ENCODE assay signal across 10 mouse cellular contexts in genomic region chr11:106675875-106676274, GRCm38 (mm10).
DNase-seq lines count a peak whose midpoint lies in the region; ATAC-seq and TF ChIP-seq lines count a peak whose summit lies in the region.
"Had no signal": no experiment of that assay in that cellular context is flagged by ENCODE, and none has a peak within 500 bp of the region (broad histone marks: within the 10 kb centered on the region; RNA-seq: fewer than 3 reads in every experiment).

No protein-coding gene starts in this region.

- H3K4me2 ChIP-seq in hindbrain, postnatal 0 days (ENCODE audit: low read depth, low read length) = no peak overlapping the region
- no peak overlapping the region for H3K4me2 ChIP-seq in hindbrain, embryonic 13.5 days
- no peak overlapping the region for H3K4me2 ChIP-seq in heart, postnatal 0 days (ENCODE audit: low read depth, low read length)
- H3K4me2 ChIP-seq: forebrain, embryonic 15.5 days had no signal

- no peak overlapping the region for H3K9ac ChIP-seq in hindbrain, postnatal 0 days (replicated peaks; ENCODE audit: low read length)
- no peak overlapping the region for H3K9ac ChIP-seq in hindbrain, embryonic 13.5 days
- no peak overlapping the region for H3K9ac ChIP-seq in heart, postnatal 0 days (replicated peaks; ENCODE audit: low read depth, low read length)
- H3K9ac ChIP-seq: forebrain, embryonic 15.5 days had no signal

- H3K4me3 ChIP-seq in hindbrain, postnatal 0 days (ENCODE audit: low read length) = no peak overlapping the region
- no peak overlapping the region for H3K4me3 ChIP-seq in hindbrain, embryonic 13.5 days
- peak overlapping the region; percentile 89 for H3K4me3 ChIP-seq in megakaryocyte, embryonic 14.5 days (replicated peaks)
- no peak overlapping the region for H3K4me3 ChIP-seq in heart, postnatal 0 days (ENCODE audit: low read depth, low read length)
- no peak overlapping the region for H3K4me3 ChIP-seq in small intestine, adult 2 months (ENCODE audit: low read depth, low read length)
- no peak overlapping the region for H3K4me3 ChIP-seq in cerebellum, adult 2 months (replicated peaks; ENCODE audit: insufficient read depth, low read depth, low read length)
- H3K4me3 ChIP-seq: forebrain, embryonic 15.5 days had no signal

- no peak for TF ChIP-seq CTCF in hindbrain, postnatal 0 days (IDR thresholded peaks at IDR 0.05; ENCODE audit: low read depth)
- no peak for TF ChIP-seq CTCF in heart, postnatal 0 days (IDR thresholded peaks at IDR 0.05; ENCODE audit: low read depth)
- TF ChIP-seq CTCF in small intestine, adult 2 months (IDR thresholded peaks at IDR 0.05; ENCODE audit: extremely low read depth, insufficient read length, insufficient replicate concordance, low read depth, low read length) = no peak
- TF ChIP-seq CTCF in cerebellum, adult 2 months (IDR thresholded peaks at IDR 0.05; ENCODE audit: borderline replicate concordance, insufficient read depth, low read depth, low read length) = no peak

- no peak for DNase-seq in hindbrain, postnatal 0 days (ENCODE audit: low spot score)
- DNase-seq in heart, postnatal 0 days (ENCODE audit: low spot score) = no peak
- DNase-seq in cerebellum, adult 2 months = no peak
- no peak for DNase-seq in T-cell, adult 2 months (ENCODE audit: low spot score)

- H3K4me1 ChIP-seq in hindbrain, postnatal 0 days (ENCODE audit: insufficient read depth, low read length) = peaks cover 21% of the 10 kb centered on the region
- peaks cover 21% of the 10 kb centered on the region for H3K4me1 ChIP-seq in hindbrain, embryonic 13.5 days (replicated peaks)
- peaks cover 79% of the 10 kb centered on the region for H3K4me1 ChIP-seq in megakaryocyte, embryonic 14.5 days
- H3K4me1 ChIP-seq in heart, postnatal 0 days (ENCODE audit: control insufficient read depth, insufficient read depth) = peaks cover 46% of the 10 kb centered on the region
- peaks cover 31% of the 10 kb centered on the region for H3K4me1 ChIP-seq in small intestine, adult 2 months (ENCODE audit: control insufficient read depth, insufficient read depth, insufficient read length, low read length)
- peaks cover 34% of the 10 kb centered on the region for H3K4me1 ChIP-seq in cerebellum, adult 2 months (ENCODE audit: control insufficient read depth, insufficient read depth, low read length)

- WGBS in hindbrain, postnatal 0 days = 93% methylated on average over 5 of the region's 5 CpGs
- 94% methylated on average over 5 of the region's 5 CpGs for WGBS in hindbrain, embryonic 13.5 days
- WGBS in heart, postnatal 0 days = 80% methylated on average over 5 of the region's 5 CpGs
- 87% methylated on average over 5 of the region's 5 CpGs for WGBS in small intestine, adult 2 months
- 95% methylated on average over 5 of the region's 5 CpGs for WGBS in cerebellum, adult 2 months

- no peak for ATAC-seq in hindbrain, postnatal 0 days
- ATAC-seq in hindbrain, embryonic 13.5 days (ENCODE audit: low FRiP score) = no peak
- ATAC-seq in megakaryocyte, adult 5-6 weeks (ENCODE audit: poor library complexity, severe bottlenecking) = no peak
- ATAC-seq in heart, postnatal 0 days (ENCODE audit: insufficient read depth, low read depth) = no peak
- ATAC-seq: forebrain, embryonic 15.5 days; midbrain, embryonic 16.5 days had no signal

- H3K36me3 ChIP-seq in hindbrain, postnatal 0 days (ENCODE audit: insufficient read depth, low read length) = no peaks in the 10 kb centered on the region
- H3K36me3 ChIP-seq in hindbrain, embryonic 13.5 days = no peaks in the 10 kb centered on the region
- H3K36me3 ChIP-seq in megakaryocyte, embryonic 14.5 days (replicated peaks; ENCODE audit: low read length) = peaks cover 98% of the 10 kb centered on the region
- no peaks in the 10 kb centered on the region; the same call in 1 of the 2 replicates for H3K36me3 ChIP-seq in heart, postnatal 0 days (replicated peaks; ENCODE audit: control insufficient read depth, insufficient read depth, low read length)
- H3K36me3 ChIP-seq in small intestine, adult 2 months (ENCODE audit: control insufficient read depth, insufficient read depth, low read length) = no peaks in the 10 kb centered on the region
- H3K36me3 ChIP-seq: forebrain, embryonic 15.5 days had no signal

- H3K27me3 ChIP-seq in hindbrain, postnatal 0 days (ENCODE audit: insufficient read depth, low read length) = no peaks in the 10 kb centered on the region
- H3K27me3 ChIP-seq in hindbrain, embryonic 13.5 days = no peaks in the 10 kb centered on the region
- no peaks in the 10 kb centered on the region for H3K27me3 ChIP-seq in megakaryocyte, embryonic 14.5 days (replicated peaks)
- H3K27me3 ChIP-seq in heart, postnatal 0 days (ENCODE audit: control insufficient read depth, insufficient read depth, low read length) = no peaks in the 10 kb centered on the region
- H3K27me3 ChIP-seq in small intestine, adult 2 months (ENCODE audit: control insufficient read depth, insufficient read depth, low read length) = no peaks in the 10 kb centered on the region
- H3K27me3 ChIP-seq in cerebellum, adult 2 months (ENCODE audit: control insufficient read depth, insufficient read depth, low read length) = no peaks in the 10 kb centered on the region
- H3K27me3 ChIP-seq: forebrain, embryonic 15.5 days had no signal

- no peaks in the 10 kb centered on the region for H3K9me3 ChIP-seq in hindbrain, postnatal 0 days (ENCODE audit: low read length)
- no peaks in the 10 kb centered on the region for H3K9me3 ChIP-seq in hindbrain, embryonic 13.5 days
- H3K9me3 ChIP-seq in megakaryocyte, embryonic 14.5 days = no peaks in the 10 kb centered on the region
- H3K9me3 ChIP-seq in heart, postnatal 0 days (replicated peaks; ENCODE audit: control insufficient read depth, low read length) = no peaks in the 10 kb centered on the region
- H3K9me3 ChIP-seq: forebrain, embryonic 15.5 days had no signal

- H3K27ac ChIP-seq in hindbrain, postnatal 0 days = peak overlapping the region; percentile 79; the same call in 1 of the 2 replicates
- no peak overlapping the region; the same call in 1 of the 2 replicates for H3K27ac ChIP-seq in hindbrain, embryonic 13.5 days
- H3K27ac ChIP-seq in heart, postnatal 0 days (ENCODE audit: low read depth) = peak overlapping the region; percentile 94
- peak overlapping the region; percentile 67 for H3K27ac ChIP-seq in small intestine, adult 2 months (ENCODE audit: insufficient read depth, low read depth, low read length)
- H3K27ac ChIP-seq in cerebellum, adult 2 months (ENCODE audit: insufficient read depth, low read length) = no peak overlapping the region

- TF ChIP-seq POLR2A in small intestine, adult 2 months (IDR thresholded peaks at IDR 0.05; ENCODE audit: low read depth, low read length) = no peak
- no peak for TF ChIP-seq POLR2A in cerebellum, adult 2 months (IDR thresholded peaks at IDR 0.05; ENCODE audit: borderline replicate concordance, insufficient read depth, low read length)

- no peak for TF ChIP-seq EP300 in heart, postnatal 0 days (IDR thresholded peaks at IDR 0.05; ENCODE audit: low read depth)

Comparison
In these comparisons a context has a peak if more than half of its experiments do, and no peak if none do; other contexts are left out.
1. H3K27ac ChIP-seq: peak in hindbrain, postnatal 0 days (single experiment), heart, postnatal 0 days (single experiment) and small intestine, adult 2 months (single experiment); none in hindbrain, embryonic 13.5 days (single experiment) and cerebellum, adult 2 months (single experiment).